Mouse (Mus musculus): ENCODE data around the gene Fam71e1.

DNA sequence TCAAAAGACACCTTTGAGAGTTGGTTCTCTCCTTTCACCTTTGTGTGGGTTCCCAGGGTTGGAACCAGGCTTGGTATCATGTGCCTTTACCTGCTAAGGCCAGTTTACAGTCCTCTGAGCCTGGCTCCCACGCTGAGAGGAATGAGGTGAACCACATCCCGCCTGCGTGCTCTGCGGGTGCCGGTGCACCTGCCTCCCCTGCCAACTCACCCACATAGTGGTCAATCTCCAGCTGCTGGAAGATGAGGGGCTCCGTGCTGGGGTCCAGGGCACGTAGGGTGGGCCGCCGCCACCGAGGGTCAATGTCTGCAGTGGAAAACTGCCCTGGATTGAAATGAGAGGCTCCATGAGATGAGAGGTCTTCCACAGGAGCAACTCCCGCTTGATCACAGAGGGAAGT is 46.2 kb downstream of the Fam71e1 start:
- TF ChIP-seq CTCF (conservative IDR thresholded peaks at IDR 0.05; ENCODE audit: low read length) (no peak), POU5F1 (IDR thresholded peaks at IDR 0.05; ENCODE audit: borderline replicate concordance, low read length) (no peak), NANOG (IDR thresholded peaks at IDR 0.05; ENCODE audit: borderline replicate concordance, low read length) (no peak)
